Mouse (Mus musculus): Measurements from ENCODE around the gene Olfr419.

Gene Olfr419

GRCm38 (mm10) chr1:174251961-174252360, at the start of gene Olfr419:
Gene Olfr419 (minus strand): TSS chr1:174252061.
- no peak for DNase-seq (ENCODE audit: low read depth, low spot score)

DNA sequence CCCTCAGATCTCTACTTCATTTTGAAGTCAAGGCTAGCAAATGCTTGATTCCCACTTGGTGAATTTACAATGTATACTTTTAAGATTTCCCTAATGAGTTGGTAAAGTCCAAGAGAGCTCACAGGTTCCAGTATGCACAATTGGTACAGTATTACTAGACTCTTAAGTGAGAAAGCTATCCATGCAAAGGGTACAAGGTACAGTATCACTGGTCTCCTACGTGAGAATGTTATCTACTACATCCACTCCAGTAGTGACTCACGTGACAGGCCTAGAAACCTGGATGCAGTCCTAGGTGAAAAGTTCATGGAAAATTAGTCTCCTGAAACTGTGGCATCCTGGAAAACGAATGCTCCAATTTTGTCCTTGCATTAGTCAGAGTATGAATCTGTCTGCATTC, 18.8 kb upstream of the Olfr419 start:
- DNase-seq (ENCODE audit: low read depth, low spot score): no peak

- DNase-seq (ENCODE audit: low read depth, low spot score): no peak
Measured at GRCm38 (mm10) chr1:174269162-174269561, 17.3 kb upstream of the Olfr419 start.

- no peak for DNase-seq (ENCODE audit: low read depth, low spot score)
Measured at GRCm38 (mm10) chr1:174267816-174268215, 16.0 kb upstream of the Olfr419 start.

DNA sequence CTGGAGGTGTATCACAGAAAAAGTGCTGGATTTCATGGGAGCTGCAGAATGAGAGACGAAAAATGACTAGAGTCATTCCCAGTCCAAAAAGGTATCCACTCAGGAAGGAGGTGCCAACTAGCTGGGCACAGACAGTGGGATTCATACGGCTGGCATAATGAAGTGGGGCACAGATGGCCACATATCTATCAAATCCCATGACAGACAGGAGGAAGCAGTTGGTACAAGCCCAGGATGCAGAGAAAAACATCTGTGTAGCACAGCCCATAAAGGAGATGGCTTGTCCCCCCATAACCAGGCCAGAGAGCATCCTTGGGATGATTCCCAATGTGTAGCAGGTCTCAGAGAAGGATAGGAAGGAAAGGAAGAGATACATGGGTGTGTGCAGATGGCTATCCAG, 1.5 kb downstream of the Olfr419 start:
- no peak for DNase-seq (ENCODE audit: low read depth, low spot score)

DNA sequence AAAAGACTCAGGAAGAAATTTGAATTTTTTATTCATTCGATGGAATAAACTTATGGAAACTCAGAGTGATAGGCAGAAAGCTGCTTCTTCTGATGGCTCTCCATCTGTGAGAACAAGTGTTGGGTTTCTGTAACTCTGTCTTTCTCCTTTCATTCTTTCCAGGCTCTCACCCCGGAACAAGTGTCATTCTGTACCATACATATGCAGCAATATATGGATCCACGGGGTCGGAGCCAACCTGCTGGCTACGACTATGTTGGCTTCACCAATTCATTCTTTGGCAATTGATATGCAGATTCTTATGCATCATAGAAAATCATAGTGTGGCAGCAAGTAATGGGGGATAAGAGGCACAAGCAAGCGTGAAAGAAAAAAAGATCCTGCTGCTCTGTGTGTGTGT, 4.7 kb downstream of the Olfr419 start:
- DNase-seq (ENCODE audit: low read depth, low spot score): no peak

DNA sequence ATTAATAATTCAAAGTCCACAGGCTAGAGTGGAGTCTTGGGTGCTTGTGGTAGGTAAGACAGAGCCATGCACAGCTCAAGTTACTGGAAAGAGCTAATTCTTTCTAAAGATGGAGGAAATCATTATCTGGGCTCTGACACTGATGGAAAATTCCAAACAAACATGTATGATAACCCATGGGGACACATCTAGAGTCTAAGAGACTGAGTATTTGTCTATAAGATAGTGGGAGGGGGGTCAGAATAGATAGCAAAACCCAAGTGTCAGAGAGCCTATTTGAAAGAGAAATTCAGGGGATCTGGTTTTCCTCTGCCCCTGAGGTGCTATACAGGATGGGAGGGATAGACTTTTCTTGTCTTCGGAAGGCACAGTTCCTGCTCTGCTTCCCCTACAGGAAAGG, 5.8 kb downstream of the Olfr419 start:
- no peak for DNase-seq (ENCODE audit: low read depth, low spot score)

GRCm38 (mm10) chr1:174244621-174245020, 7.2 kb downstream of the Olfr419 start:
- DNase-seq (ENCODE audit: low read depth, low spot score): no peak

GRCm38 (mm10) chr1:174239916-174240315, 11.9 kb downstream of the Olfr419 start:
- DNase-seq (ENCODE audit: low read depth, low spot score): no peak

DNA sequence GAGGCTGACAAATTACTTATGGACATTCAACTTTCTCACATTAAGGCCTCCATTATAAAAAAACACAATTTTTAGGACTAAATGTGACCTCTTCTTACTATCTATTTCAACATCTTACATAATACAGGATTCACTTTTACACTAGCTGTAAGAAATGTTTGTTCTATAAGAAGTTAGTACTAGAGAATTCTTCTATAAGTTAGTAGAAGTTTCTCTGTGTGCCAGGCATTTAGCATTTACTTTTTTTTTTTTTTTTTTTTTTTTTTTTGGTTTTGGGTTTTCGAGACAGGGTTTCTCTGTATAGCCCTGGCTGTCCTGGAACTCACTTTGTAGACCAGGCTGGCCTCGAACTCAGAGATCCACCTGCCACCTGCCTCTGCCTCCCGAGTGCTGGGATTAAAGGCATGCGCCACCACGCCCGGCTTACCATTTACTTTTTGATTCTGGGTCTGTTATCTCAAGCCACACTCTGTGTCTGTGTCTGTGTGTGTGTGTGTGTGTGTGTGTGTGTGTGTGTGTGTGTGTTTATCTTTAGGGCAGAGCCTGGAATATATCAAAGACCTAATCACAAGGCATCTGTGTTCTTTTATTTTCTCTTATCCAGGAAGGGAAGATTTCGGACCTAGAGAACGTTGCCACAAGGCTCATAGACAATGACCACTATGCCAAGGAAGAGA, 35.2 kb downstream of the Olfr419 start:
- DNase-seq (ENCODE audit: low read depth, low spot score): no peak

DNA sequence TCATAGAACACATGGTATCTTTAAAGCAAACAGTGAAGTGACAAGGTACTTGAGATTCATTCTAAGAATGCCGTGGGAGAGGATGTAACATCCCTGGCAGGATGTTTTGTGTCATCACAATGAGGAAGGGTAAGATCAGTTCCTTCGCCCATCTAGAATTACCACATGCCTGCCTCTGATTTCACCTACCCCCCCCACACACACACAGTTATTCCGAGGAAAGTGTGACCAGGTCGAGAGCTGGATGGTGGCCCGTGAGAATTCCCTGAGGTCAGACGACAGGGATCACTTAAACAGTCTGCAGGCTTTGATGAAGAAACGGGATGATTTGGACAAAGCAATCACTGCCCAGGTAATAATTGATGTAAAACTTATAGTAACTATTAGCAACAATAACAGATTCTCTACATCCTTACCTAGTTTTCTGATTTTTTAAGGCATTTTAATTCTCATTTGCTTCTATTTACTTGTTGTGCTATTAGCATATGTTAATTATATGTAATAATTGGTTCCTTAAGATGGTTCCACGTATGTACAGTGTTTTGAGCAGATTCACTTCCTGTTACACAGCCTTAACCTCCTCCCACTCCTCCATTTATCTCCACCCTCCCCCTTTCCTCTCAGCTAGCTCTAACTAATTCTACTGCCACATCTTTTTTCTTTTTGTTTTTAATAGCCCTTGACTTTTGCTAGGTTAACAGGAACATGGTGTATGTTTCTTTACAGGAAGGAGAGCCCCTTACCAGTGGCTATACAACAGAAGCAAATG, 36.4 kb downstream of the Olfr419 start:
- no peak for DNase-seq (ENCODE audit: low read depth, low spot score)

DNA sequence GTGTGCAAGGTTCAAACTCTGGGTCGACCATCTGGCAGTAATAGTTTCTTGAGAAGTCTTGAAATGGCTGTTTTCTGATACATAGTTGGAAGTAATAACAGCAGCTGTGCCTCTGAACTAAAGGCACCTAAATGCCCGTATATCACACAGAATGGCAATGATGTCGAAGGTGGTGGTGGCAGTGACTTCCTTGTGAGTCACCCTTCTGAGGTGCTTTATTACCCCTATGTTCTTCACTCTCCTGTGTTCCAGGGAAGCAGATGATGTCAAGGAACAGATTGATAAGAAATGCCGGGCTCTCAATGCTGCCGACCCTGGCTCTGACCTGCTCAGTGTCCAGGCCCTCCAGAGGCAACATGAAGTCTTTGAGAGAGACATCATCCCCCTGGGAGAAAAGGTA, 39.6 kb downstream of the Olfr419 start:
- DNase-seq (ENCODE audit: low read depth, low spot score): no peak

DNA sequence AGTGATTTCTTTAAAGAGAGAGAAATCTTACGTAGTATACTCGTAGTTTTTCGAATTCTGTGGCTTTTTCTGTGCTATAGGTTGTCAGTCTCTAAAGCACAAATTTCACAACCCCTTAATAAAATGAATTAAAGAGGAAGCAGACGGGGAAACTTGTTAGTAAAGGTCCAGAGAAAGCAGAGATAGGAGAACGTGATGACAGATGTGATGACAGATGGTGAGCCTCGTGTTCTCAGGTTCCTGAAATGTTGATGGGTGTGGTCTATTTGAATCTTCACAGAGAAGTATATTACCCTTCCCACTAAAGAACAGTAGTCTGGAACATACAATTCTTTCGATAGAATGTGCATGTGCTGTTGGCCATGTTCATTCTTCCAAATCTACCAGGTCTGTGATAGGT, 47.2 kb downstream of the Olfr419 start:
- no peak for DNase-seq (ENCODE audit: low read depth, low spot score)

All from c-Kit-negative CD71-positive TER-119-positive erythroid progenitor cells, embryonic 14.5 days (primary cell).